In genomic region chr15:103240160-103241028, GRCm38 (mm10) we compare ENCODE assay signal across 8 mouse cellular contexts. TPM values are rescaled to one million over a fixed set of nuclear protein-coding genes. Genes with fewer than 3 reads are reported as not detected.
DNase-seq lines count a peak whose midpoint lies in the region; ATAC-seq lines count a peak whose summit lies in the region.

TSS of gene Hnrnpa1 (plus strand) at chr15:103240432.

- H3K27me3 ChIP-seq in forebrain, embryonic 14.5 days (replicated peaks; ENCODE audit: control insufficient read depth, insufficient read depth, low read length): no peaks in the 10 kb centered on the region
- no peaks in the 10 kb centered on the region for H3K27me3 ChIP-seq in neural tube, embryonic 15.5 days (replicated peaks)

- H3K9me3 ChIP-seq in forebrain, embryonic 14.5 days (replicated peaks; ENCODE audit: control insufficient read depth, low read length): no peaks in the 10 kb centered on the region
- H3K9me3 ChIP-seq in neural tube, embryonic 15.5 days (replicated peaks): no peaks in the 10 kb centered on the region

- peak within 1 kb of the TSS; percentile 67 for H3K4me2 ChIP-seq in forebrain, embryonic 14.5 days (ENCODE audit: low read length)
- H3K4me2 ChIP-seq in neural tube, embryonic 15.5 days: peak within 1 kb of the TSS; percentile 78

- peak; percentile 92 for ATAC-seq in forebrain, embryonic 14.5 days
- ATAC-seq in neural tube, embryonic 15.5 days (ENCODE audit: low FRiP score): peak; percentile 94

- peak; percentile 99 for DNase-seq in ES-CJ7 (ENCODE audit: low read depth, low spot score)
- DNase-seq in cerebellum, adult 11 months: peak; percentile 92
- peak; percentile 100 for DNase-seq in forebrain, embryonic 14.5 days (ENCODE audit: low spot score)
- peak; percentile 86 to 90 for DNase-seq in heart, postnatal 14 days
- peak; percentile 96 for DNase-seq in layer of hippocampus, adult 11-12 months (ENCODE audit: low spot score)
- DNase-seq in lung, adult 18-20 months: peak; percentile 97 to 98
- peak; percentile 88 to 96 for DNase-seq in thymus, adult 18-20 months

- WGBS in forebrain, embryonic 14.5 days: under 1% methylated on average over 47 of the region's 47 CpGs
- under 1% methylated on average over 47 of the region's 47 CpGs for WGBS in neural tube, embryonic 15.5 days

- peaks cover 24% of the 10 kb centered on the region for H3K4me1 ChIP-seq in forebrain, embryonic 14.5 days (ENCODE audit: control insufficient read depth, insufficient read depth, low read length)
- H3K4me1 ChIP-seq in neural tube, embryonic 15.5 days: peaks cover 52% of the 10 kb centered on the region

- H3K27ac ChIP-seq in forebrain, embryonic 14.5 days (ENCODE audit: low read depth, low read length): peak within 1 kb of the TSS; percentile 95
- peak within 1 kb of the TSS; percentile 91 for H3K27ac ChIP-seq in neural tube, embryonic 15.5 days (replicated peaks)

- intact Hi-C loops in heart, postnatal 14 days (cut with DNase I): no loop called here

- H3K9ac ChIP-seq in forebrain, embryonic 14.5 days (ENCODE audit: low read length): peak within 1 kb of the TSS; percentile 78
- peak within 1 kb of the TSS; percentile 78 for H3K9ac ChIP-seq in neural tube, embryonic 15.5 days (replicated peaks)

- peak within 1 kb of the TSS; percentile 59 for H3K4me3 ChIP-seq in forebrain, embryonic 14.5 days (ENCODE audit: low read depth, low read length)
- peak within 1 kb of the TSS; percentile 66 for H3K4me3 ChIP-seq in neural tube, embryonic 15.5 days (replicated peaks)

- peaks cover 46% of the 10 kb centered on the region for H3K36me3 ChIP-seq in forebrain, embryonic 14.5 days (ENCODE audit: control insufficient read depth, insufficient read depth, low read length)
- H3K36me3 ChIP-seq in neural tube, embryonic 15.5 days: peaks cover 30% of the 10 kb centered on the region

RNA-seq across cellular contexts. Expression of gene Hnrnpa1, which starts in this region (rescaled TPM):
- 790 and 857 TPM in 2 replicates for polyA plus RNA-seq in forebrain, embryonic 14.5 days (2014; fragmentation: Nextera tagmentation; extraction: Ambion mirVana)
- total RNA-seq in heart, postnatal 14 days (2021): 100 to 1,000 TPM; 174 to 180 TPM
- 582 and 600 TPM in 2 replicates for polyA plus RNA-seq in neural tube, embryonic 15.5 days (2015; fragmentation: Nextera tagmentation; extraction: Ambion mirVana)

Comparison
In these comparisons a context has a peak if more than half of its experiments do, and no peak if none do; other contexts are left out.
1. Peak in every context shown above with its lines: DNase-seq, ATAC-seq, H3K4me3 ChIP-seq and H3K27ac ChIP-seq.